Mouse (Mus musculus) spleen, embryonic (tissue): Measurements from ENCODE around the gene Smg6.

Experiments used
- CTCF ChIA-PET: fragments of 350-600 bp; sonication (Branson Sonifier 250); formaldehyde crosslinking; loops from one replicate; lab custom pipeline; 2022; lab: Charles Lee

Smg6 gene

DNA sequence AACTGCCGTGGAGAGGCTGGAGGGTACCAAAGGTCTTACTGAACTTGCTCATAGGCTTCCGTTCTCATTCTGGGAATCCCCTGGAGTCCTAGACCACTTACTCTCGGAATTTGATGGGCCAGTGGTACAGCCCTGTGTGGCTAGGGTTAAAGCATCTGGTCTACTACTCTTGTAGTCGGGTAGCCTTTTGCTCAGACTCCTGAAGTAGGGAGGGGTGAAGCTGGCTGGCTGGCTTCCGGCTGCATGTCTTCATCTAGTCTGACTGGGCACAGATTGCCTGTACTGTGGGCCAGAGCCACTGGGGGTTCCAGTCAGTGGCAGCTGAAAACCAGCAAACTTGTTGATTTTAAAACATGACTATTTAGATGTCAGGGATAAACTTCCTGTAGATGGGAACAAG, 167.0 kb downstream of the Smg6 start:
- CTCF ChIA-PET = no interaction called here

DNA sequence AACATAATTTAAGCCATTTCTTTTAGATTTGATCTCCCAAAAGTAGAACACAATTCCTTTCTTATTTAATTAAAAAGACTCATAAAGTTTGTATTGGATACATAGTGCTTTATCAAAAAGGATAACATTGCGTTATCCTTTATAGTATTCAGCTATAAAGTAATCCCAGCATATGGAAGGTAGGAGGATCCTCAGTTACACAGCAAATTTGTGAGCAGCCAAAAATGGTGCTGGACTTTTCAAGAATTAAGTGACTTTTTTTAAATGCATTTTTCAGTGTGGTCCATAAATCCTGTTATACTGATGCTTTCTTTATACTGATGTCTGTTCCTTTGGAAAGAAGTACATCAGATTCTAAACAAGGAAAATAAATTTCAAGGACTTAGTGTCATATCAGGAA, 169.1 kb downstream of the Smg6 start:
- CTCF ChIA-PET = no interaction called here

DNA sequence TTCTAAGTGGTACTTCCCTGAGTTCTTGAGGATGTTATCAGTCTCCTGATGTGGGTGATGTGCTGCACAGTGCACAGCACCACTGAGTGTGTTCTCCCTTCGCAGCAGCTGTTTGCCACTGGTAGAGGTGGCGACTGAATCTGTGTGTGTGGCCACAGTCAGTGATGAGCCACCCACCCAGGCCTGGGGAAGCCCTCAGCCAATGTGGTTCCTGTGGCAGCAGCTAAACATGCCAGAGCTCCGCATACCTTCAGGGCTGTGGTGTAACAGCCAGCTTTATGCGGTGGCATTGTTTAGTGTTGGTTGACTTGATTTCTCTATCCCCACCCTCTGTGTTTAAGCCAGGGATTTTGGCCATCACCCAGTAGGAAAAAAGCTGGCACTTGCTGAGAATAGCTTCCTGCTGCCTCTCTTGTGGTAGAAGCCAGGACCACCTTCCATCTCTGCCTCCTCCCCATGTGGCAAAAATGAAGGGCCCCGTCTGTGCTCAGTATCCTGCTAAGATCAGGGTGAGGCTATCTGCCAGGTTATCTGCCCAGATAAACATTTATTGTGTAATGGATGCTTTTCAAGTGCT, 177.2 kb downstream of the Smg6 start:
- CTCF ChIA-PET = no interaction called here

GRCm38 (mm10) chr11:75106614-75107013, 181.0 kb downstream of the Smg6 start:
- CTCF ChIA-PET = no interaction called here

GRCm38 (mm10) chr11:75108909-75109308, 183.3 kb downstream of the Smg6 start:
- CTCF ChIA-PET = no interaction called here

DNA sequence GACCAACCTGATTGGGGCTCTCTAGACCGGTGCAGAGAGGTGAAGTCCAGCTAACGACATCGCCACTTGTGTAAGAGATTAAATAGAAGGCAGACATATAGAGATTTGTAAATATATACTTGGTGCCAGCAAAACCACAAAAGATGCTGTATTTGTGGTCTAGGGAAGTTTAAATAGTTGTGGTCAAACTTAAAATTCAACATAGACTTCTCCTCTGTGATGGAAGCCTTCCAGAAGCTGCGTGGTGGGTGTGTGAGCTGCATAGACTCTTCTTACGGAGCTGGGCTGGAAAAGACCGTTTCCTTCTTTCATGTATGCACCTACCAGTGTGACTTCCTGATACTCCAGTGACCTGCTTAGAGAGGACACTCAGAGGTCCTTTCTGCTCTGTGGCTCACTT, 190.8 kb downstream of the Smg6 start:
- CTCF ChIA-PET = no interaction called here

DNA sequence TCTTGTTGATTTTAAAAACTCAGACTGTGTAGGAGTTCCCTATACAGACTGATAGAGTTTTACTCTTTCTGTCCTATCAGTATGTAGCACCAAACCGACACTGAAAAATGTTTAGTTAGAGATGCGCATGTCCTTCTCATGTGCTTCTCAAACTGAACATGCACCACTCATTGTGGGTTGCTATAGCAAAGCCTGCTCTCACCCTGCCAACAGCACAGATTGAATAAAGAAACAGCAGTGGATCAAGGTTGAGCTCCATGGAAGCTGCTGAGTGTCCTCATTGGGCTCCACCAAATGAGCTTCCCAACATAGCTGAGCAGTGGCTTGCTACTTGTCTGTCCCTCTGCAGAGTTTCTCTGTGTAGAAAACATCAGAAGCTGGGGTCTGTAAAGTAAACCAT, 192.5 kb downstream of the Smg6 start:
- CTCF ChIA-PET = no interaction called here

- CTCF ChIA-PET = no interaction called here
Observed at GRCm38 (mm10) chr11:75119298-75119697, 193.7 kb downstream of the Smg6 start.

- CTCF ChIA-PET = no interaction called here
Observed at GRCm38 (mm10) chr11:75119841-75120240, 194.2 kb downstream of the Smg6 start.

- CTCF ChIA-PET = no interaction called here
Observed at GRCm38 (mm10) chr11:75121348-75121747, 195.7 kb downstream of the Smg6 start.

GRCm38 (mm10) chr11:75124406-75124805, 198.8 kb downstream of the Smg6 start:
- CTCF ChIA-PET = no interaction called here

DNA sequence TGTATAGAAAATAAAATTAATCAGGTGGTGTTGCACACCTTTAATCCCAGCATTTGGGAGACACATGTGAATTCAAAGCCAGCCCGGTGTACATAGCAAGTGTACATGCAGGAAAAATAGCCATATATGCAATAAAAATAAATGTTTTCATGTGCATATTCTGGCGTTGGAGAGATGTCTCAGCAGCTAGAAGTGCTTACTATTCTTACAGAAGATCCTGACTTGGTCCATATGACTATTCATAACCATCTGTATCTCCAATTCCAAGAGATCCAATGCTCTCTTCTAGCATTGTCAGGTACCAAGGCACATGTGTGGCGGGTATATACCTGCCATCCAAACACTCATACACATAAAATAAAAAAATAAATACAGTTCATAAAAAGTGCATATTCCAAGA, 200.8 kb downstream of the Smg6 start:
- CTCF ChIA-PET = no interaction called here

DNA sequence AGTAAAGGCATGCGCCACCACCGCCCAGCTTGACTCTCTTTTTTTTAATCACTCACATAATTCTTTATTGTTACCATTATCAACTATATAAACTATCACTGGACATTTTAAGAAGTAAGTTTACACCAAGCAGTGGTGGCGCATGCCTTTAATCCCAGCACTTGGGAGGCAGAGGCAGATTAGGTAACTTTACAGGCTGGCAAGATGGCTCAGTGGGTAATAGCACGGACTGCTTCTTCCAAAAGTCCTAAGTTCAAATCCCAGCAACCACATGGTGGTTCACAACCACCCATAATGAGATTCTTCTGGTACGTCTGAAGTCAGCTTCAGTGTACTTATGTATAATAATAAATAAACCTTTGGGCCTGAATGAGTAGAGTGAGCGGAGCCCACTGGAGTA, 203.9 kb downstream of the Smg6 start:
- CTCF ChIA-PET = no interaction called here

DNA sequence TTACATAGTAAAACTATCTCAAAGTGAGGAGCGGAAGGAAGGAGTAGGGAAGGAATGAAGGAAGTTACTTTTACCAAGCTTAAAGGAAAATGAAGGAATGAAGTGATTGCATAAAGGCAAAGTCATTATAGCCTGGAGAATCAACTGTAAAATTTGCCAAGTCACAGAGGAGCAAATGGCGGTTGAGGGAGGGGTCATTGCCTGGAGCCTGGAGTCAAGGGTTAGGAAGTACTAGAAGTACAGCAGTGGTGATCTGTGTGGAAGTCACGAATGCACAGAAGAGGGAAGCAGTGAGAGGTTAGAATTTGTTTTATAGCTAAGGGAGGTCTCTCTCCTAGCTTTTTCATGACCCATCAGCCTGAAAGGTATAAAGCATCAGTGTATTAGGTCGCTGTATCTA, 205.7 kb downstream of the Smg6 start:
- CTCF ChIA-PET = no interaction called here

GRCm38 (mm10) chr11:75132278-75132677, 206.7 kb downstream of the Smg6 start:
- CTCF ChIA-PET = interaction anchor here (0.7 kb wide), 1 partner anchor 154 kb away, joined by 4 read pairs; no protein-coding TSS in a partner anchor

DNA sequence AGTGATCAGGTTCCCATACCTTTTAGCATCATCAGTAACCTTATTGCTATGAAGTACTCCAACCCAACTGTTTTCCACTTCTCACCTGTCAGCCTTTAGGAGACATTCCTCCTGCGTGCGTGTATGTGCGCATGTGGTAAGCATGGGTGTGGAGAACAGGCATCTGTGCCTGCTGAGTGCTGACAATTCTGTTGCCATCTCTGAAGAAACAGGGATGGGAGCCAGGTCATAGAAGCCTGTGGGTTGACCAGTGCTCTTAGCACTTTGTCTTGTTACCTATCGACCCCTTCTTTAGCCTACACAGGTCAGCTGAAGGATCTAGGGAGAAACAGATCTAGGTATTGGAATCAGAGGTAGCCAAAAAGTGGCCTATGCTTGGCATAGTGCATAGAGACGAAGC, 207.8 kb downstream of the Smg6 start:
- CTCF ChIA-PET = no interaction called here

DNA sequence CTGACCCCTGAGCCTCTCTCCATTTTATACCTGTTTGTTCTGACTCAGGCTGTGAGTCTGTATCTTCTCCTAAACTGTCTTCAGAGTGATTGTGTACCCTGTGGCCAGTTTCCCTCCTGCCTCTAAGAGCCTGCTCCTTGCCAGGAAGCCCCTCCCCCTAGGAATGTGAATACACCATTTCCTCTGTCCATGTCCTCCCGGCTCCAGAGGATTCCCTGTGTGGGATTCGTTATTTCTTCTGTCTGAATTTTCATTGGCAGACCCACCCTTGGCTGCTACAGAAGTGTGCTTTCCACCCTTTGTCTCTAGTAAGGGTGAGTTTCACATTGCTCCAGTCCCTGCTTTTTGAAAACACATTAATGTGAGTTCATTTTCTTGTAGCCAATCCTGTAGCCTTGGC, 208.3 kb downstream of the Smg6 start:
- CTCF ChIA-PET = no interaction called here

DNA sequence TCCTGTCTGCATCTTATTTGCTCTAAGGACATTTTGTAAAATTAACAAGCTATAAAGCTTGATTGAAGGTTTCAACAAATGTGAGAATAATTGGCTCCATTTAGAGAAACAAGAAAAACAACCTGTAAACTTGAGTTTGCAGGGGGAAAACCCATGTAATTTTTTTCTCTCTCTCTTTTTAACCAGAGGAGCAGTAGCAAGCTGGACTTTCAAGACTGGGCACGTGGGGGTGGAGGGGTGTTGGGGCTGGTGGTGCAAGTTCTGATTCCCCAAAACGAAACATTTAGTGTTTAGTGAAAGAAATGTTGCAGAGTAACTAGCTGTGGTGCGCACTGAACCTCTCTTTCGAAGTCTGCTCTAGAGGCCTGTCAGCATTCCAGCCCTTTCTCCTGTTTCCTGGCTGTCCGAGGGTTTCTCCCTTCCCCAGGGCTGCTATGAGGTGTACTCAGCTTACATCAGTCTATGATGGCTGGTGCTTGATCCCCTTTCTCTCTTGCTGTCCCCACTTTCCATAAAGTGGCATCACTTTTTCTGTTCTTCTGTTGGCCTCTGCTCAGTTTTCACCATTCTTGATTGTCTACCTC, 209.0 kb downstream of the Smg6 start:
- CTCF ChIA-PET = no interaction called here

- CTCF ChIA-PET = no interaction called here
Observed at GRCm38 (mm10) chr11:75135358-75135757, 209.7 kb downstream of the Smg6 start.

- CTCF ChIA-PET = no interaction called here
Observed at GRCm38 (mm10) chr11:75136666-75137398, 211.2 kb downstream of the Smg6 start.

DNA sequence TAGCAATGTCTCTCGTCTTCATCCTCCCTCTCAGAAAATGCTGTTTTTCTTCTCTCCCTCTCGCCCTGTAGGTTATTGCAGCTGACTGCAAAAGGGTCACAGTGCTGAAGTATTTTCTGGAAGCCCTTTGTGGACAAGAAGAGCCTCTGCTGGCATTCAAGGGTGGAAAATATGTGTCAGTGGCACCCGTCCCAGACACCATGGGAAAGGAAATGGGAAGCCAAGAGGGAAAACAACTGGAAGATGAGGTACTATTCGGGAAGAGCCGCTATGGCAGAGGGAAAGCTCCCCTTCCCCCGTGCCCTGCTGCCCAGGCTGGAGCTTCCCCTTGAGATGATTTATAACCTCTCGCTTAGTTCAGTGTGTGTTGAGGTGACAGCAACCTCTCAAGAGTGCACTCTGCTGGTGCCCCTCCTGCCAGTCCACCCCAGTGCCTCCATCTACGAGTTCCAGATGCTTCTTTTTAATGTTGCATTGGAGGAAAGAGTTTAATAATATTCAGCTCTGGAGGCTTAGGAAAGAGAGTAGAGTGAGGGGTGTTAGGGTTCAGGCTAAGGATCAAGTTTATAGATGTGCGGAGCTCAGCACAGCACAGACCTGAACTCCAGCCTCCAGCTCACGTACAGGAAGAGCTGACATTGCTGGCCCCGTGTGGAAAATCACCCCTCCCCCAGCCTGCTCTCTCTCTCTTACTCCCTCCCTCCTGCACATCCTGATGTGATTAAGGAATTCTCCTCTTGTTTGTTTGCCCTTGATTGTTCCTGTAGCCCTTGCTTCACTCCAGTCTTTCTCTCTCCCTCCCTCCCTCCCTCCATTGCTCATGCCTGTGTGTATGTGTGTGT, 213.7 kb downstream of the Smg6 start:
- CTCF ChIA-PET = no interaction called here

DNA sequence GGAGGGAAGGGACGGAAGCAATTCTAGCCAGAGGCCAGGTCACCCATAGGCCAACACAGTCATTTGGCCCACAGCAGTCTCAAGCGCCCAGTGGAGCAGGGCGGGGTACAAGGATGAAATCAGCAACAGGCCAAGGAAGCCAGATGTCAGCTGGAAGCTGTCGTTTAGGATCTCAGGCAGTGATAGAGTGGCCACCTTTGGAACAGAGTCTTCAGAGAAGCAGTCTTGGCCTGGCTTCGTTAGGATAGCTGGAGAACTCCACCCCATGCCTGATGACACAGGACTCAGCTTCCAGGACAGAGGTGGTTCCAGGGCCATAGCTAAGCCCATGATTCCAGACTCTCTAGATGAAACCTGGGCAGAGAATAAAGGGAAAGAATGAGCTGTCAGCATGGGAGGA, 214.8 kb downstream of the Smg6 start:
- CTCF ChIA-PET = interaction anchor here (0.7 kb wide), 1 partner anchor 190 kb away, joined by 3 read pairs; no protein-coding TSS in a partner anchor
